Mouse (Mus musculus): ENCODE data around the gene Gstm5.

DNA sequence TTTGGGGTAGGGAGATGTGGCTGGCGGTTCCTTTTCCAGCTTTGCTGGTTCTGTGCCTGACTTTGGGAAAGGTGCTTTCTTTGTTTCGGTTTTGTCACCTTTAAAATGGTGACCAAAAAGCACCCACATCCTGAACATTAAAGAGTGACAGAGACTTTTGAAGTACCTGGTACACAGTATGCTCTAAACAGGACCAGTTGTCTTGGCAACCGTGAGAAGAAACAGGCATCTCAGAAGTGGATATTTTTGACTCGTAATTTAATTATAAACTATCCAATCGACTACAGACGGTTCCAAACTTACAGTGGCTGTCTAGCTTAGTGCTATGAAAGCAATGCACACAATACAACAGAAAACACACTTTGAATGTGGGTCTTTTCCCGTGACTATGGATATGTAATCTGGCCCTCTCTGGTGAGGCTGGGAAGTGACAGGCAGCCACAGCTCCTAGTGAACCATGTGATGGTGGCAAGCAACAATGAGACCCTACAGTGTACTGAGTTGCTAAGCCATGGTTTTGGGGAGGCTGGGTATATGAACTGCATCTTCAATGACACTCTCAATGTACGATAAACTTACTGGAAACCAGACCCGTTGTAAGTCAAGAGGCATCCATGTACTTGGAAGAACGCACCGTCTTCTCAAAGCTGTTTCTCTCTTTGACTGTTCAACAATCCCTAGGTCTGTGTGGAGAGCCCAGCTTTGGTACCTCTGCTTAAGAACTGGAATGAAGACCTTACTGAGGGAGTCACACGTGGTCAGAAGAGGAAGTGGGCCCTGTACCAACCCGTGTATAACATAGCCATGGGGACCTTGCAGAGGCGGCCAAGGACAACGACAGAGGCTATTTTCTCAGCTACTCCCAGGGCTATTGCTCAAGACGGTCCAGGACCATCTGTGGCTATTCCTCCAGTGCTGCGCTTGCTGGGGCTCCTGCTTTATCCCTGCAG, 42.1 kb upstream of the Gstm5 start:
- TF ChIP-seq CTCF (IDR thresholded peaks at IDR 0.05; ENCODE audit: extremely low read depth, insufficient read depth, low read length), result no peak
- no peak for TF ChIP-seq POLR2A (IDR thresholded peaks at IDR 0.05; ENCODE audit: extremely low read depth, insufficient read depth, low read length)
